Mouse (Mus musculus): ENCODE measurements around the gene Cacnb1. TPM values are rescaled to one million over a fixed set of nuclear protein-coding genes. Genes with fewer than 3 reads are reported as not detected.
A peak's percentile ranks its signal among the peaks of the same experiment; 100 is the strongest.

The Cacnb1 gene
- total RNA-seq, 2 experiments from 2014 or later = 0.34 TPM; not detected in 1

GRCm38 (mm10) chr11:97995564-97996288 lies 27.1 kb downstream of the Cacnb1 start, which contains the start of gene Arl5c:
Gene Arl5c, minus strand, starts transcription at chr11:97996181.
- ATAC-seq (replicated peaks; ENCODE audit: low FRiP score, poor library complexity, severe bottlenecking) = no peak

DNA sequence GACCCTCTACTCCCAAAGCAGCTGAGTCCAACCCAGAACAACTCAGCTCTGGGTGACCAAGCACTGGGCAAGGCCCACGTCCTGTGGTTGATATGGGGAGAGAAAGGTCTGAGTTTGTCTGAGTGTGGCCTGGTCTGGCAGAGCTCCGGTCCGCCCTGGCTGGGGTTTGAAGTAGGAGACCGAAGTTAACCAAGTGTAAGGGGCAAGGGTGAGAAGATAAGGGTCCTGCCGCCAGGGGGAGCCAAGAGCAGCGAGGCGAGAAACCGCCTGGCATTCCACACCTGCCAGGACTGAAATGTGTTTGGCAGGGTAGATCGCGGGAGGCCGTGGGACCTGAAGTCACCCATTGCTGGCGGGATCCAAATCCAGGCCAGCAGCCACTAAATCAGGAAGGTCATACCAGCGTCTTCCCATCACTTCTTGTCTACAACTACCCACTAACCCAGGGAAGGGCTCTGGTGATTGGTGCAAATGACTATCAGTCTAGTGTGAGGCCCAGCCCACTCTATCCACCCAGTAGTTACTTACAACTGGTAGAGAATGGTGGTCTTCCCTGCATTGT lies 28.2 kb downstream of the Cacnb1 start:
- peak; percentile 85 for ATAC-seq (replicated peaks; ENCODE audit: low FRiP score, poor library complexity, severe bottlenecking)

- ATAC-seq (replicated peaks; ENCODE audit: low FRiP score, poor library complexity, severe bottlenecking) = peak; percentile 67
Observed at GRCm38 (mm10) chr11:97988530-97989096, 34.2 kb downstream of the Cacnb1 start.

- peak; percentile 76 for ATAC-seq (replicated peaks; ENCODE audit: low FRiP score, poor library complexity, severe bottlenecking)
Observed at GRCm38 (mm10) chr11:97987551-97988526, 35.0 kb downstream of the Cacnb1 start.

- ATAC-seq (replicated peaks; ENCODE audit: low FRiP score, poor library complexity, severe bottlenecking) = no peak
Observed at GRCm38 (mm10) chr11:97986738-97987465, 35.9 kb downstream of the Cacnb1 start.

DNA sequence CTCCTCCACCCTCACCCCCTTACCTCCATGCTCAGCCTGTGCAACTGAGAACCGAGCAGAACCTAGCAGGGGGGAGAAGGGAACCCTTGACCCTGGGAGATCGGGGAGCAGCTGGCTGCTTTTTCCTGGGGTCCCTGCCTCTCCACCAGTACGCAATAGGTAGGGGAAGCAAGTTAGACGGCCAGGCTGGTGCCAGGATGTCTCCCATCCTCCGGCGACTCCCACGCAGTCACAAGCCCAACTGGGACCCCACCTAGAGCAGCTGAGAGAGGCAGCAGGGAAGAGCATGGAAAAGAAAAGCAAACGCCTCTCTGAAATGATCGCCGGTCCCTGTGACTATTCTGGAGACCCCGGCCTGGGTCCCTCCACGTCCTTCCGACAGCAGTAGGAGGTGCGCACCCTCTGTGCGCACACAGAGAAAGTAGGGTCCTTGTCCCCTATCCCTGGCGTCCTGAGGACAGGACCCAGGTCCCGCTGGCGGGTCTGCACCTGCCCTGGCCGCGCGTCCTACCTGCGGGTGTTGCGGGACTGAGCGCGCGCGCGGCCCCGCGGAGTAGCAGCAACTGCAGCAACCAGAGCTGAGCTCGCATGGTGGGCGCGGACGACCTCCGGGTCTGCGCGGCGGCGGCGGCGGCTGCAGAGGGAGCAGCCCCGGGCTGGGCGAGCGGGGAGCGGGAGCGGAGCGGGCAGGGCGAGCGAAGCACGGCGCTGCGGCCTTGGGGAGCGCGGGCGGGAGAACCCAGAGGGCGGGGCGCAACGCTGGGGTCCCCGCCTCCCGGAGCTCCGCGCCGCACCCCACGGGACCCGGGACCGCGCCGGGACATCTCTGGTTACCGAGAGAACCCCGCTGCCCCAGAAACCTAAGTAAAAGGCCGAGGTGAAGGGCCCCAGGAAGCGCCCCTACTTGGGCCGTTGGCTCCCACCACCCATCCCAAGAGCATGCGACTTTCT lies 36.8 kb downstream of the Cacnb1 start, which contains the start of gene Plxdc1:
TSS of gene Plxdc1 (minus strand) at position 718 of the 951 bp plus-strand sequence.
- no peak for ATAC-seq (replicated peaks; ENCODE audit: low FRiP score, poor library complexity, severe bottlenecking)

DNA sequence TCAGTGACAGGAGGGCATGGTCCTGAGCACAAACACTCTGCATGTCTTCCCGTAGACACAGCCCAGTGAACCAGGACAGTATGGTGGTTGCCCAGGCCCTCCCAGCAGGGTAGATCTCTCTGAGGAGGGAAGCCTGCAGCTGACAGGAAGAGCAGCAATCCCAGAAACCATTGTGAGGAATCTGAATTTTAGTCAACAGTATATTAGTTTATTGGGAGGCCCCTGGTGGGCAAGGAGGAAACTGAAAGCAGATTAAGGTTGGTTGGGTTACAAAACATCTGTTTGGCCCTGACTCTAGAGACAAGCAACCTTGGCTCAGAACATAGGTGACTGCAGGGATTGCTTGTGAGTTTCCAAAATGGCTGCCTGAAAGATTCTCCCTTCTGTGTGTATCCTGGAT lies 38.9 kb downstream of the Cacnb1 start:
- ATAC-seq (replicated peaks; ENCODE audit: low FRiP score, poor library complexity, severe bottlenecking) = no peak

- no peak for ATAC-seq (replicated peaks; ENCODE audit: low FRiP score, poor library complexity, severe bottlenecking)
Observed at GRCm38 (mm10) chr11:97983506-97983905, 39.3 kb downstream of the Cacnb1 start.

GRCm38 (mm10) chr11:97982721-97983120 lies 40.1 kb downstream of the Cacnb1 start:
- no peak for ATAC-seq (replicated peaks; ENCODE audit: low FRiP score, poor library complexity, severe bottlenecking)

DNA sequence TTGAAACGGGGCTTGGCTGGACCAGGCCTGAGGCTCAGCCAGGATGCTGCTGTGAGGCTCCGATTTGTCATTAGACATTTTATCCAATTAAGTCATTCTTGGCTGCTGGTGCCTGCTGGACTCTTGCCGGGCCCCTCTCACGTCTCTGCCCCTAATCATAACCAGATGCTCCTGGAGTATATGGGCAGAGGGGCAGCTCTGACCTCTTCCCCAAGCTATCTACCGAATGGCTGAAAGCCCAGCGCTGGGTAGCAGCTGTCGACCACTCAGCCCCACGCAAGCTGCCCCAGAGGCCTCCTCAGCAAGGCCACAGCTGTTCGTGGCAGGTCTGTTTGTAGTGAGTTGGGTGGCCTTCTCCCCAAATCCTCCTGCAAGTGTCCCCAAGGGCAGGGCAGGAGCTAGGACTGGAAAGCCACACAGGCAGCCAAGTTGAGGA lies 42.3 kb downstream of the Cacnb1 start:
- no peak for ATAC-seq (replicated peaks; ENCODE audit: low FRiP score, poor library complexity, severe bottlenecking)

GRCm38 (mm10) chr11:97979824-97980495 lies 42.9 kb downstream of the Cacnb1 start:
- ATAC-seq (replicated peaks; ENCODE audit: low FRiP score, poor library complexity, severe bottlenecking) = no peak

GRCm38 (mm10) chr11:97978392-97978791 lies 44.4 kb downstream of the Cacnb1 start:
- no peak for ATAC-seq (replicated peaks; ENCODE audit: low FRiP score, poor library complexity, severe bottlenecking)

GRCm38 (mm10) chr11:97977797-97978196 lies 45.0 kb downstream of the Cacnb1 start:
- no peak for ATAC-seq (replicated peaks; ENCODE audit: low FRiP score, poor library complexity, severe bottlenecking)

GRCm38 (mm10) chr11:97974746-97975145 lies 48.1 kb downstream of the Cacnb1 start:
- no peak for ATAC-seq (replicated peaks; ENCODE audit: low FRiP score, poor library complexity, severe bottlenecking)

DNA sequence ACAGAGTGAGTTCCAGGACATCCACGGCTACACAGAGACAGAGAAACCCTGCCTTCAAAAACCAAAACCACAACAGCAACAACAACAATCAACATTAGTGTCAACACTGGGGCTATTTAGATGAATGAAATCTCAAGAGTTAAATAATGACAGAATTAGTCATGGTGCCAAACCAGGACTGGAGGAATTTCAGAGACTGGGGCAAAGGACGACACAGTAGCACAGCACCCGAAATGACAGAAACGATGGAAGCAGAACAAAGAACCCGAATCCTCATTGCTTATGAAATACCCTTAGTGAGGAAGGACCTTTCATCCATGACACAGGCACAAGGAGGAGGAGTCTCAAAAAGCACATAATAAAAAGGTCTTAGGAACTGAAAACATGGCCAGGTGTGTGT lies 48.7 kb downstream of the Cacnb1 start:
- no peak for ATAC-seq (replicated peaks; ENCODE audit: low FRiP score, poor library complexity, severe bottlenecking)

DNA sequence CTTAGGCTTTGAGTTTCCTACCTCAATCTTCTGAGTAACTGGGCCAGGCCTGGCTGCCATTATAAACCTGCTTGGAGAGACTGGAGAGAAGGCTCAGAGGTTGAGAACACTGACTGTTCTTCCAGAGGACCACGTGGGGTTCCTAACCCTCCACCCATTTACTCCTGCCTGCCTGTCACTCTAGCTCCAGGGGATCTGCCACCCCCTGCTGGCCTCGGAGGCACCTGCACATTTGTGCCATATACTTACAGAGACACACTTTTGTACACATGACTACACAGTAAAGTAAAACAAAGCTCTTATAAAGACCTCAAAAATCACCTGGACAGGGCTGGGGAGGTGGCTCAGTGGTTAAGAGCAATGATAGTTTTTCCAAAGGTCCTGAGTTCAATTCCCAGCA lies 50.4 kb downstream of the Cacnb1 start:
- no peak for ATAC-seq (replicated peaks; ENCODE audit: low FRiP score, poor library complexity, severe bottlenecking)

DNA sequence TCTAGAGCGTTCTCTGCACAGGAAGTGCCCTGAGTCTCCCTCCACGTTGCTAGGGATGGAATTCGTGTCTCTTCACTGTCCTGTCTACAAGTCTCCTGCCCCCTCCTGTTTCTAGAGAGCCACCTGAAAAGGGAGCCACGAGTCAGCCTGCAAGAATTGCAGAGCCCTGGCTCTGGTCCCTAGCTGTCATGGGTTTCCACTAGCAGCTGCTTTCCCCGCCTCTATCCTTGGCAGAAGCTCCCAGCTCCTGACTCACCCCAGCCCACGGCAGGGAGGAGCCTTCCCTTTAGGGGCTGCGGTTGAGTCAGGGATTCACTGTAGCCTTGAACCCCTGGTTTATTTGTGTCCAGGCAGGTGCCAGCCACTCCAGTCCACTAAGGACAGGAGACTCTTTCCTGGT lies 51.6 kb downstream of the Cacnb1 start:
- no peak for ATAC-seq (replicated peaks; ENCODE audit: low FRiP score, poor library complexity, severe bottlenecking)

DNA sequence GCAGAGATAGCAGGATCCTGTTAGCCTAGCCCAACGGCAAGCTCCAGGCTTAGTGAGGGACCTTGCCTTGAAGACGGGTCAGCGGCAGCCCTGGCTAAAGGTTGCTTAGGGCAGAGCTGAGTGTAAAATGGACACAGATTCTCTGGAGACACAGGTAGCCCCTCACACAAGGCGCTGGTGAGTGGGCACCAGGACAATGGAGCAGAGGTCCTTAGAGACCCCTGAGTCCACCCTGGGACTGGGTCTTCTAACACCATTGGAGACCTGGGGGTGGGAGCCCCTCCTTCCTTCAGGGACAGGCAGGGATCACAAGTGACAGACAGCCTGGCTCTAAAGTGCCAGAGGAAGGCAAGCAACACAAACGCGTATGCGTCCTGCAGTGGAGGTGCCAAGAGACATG lies 52.1 kb downstream of the Cacnb1 start:
- ATAC-seq (replicated peaks; ENCODE audit: low FRiP score, poor library complexity, severe bottlenecking) = no peak

All from erythroblast, adult 5-6 weeks (primary cell).